Mouse (Mus musculus): ENCODE measurements around the gene Creb3l2. TPM values are rescaled to one million over a fixed set of nuclear protein-coding genes. Genes with fewer than 3 reads are reported as not detected.

Gene Creb3l2
- polyA plus RNA-seq, 1 experiment from 2014 or later, result 33.5 TPM

GRCm38 (mm10) chr6:37291171-37291570, 150.8 kb downstream of the Creb3l2 start:
- no peaks in the 10 kb centered on the region for H3K36me3 ChIP-seq
- no peak overlapping the region for H3K4me3 ChIP-seq
- H3K9me3 ChIP-seq, result no peaks in the 10 kb centered on the region
- 0 out of 2 replicates have a peak overlapping the region, but pooled peaks have one; percentile 16 for H3K27ac ChIP-seq
- peaks cover 6% of the 10 kb centered on the region; the same call in 1 of the 2 replicates for H3K4me1 ChIP-seq
- WGBS, result 95% methylated on average over 1 of the region's 1 CpGs
- no peak for DNase-seq (ENCODE audit: low spot score)
- H3K27me3 ChIP-seq (ENCODE audit: insufficient read depth, poor library complexity, severe bottlenecking), result no peaks in the 10 kb centered on the region; the same call in 1 of the 2 replicates

GRCm38 (mm10) chr6:37290691-37291090, 151.3 kb downstream of the Creb3l2 start:
- DNase-seq (ENCODE audit: low spot score), result no peak
- H3K27ac ChIP-seq, result no peak overlapping the region
- no peaks in the 10 kb centered on the region for H3K36me3 ChIP-seq
- no peaks in the 10 kb centered on the region for H3K9me3 ChIP-seq
- H3K4me3 ChIP-seq, result no peak overlapping the region
- no peaks in the 10 kb centered on the region for H3K27me3 ChIP-seq (ENCODE audit: insufficient read depth, poor library complexity, severe bottlenecking)
- WGBS, result 95% methylated on average over 3 of the region's 3 CpGs
- H3K4me1 ChIP-seq, result peaks cover 6% of the 10 kb centered on the region; the same call in 1 of the 2 replicates

DNA sequence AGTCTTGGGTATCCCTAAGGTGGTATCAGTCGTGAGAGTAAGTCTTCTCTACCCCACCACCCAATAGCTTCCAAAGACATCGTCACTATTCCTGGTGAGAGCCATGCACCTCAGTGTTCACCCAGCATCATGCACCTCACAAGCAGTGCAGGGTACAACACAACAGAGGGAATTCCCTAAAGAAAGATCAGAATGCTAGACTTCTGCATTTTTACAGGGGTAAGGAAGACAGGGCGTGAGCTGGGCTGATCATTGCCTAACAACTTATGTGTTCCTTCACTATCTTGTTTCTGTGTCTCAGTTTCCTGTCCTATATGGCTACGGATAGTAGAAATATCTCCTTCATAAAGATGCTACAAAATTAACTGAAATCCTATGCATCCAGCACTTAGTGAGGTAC, 155.8 kb downstream of the Creb3l2 start:
- no peak overlapping the region for H3K4me3 ChIP-seq
- H3K27ac ChIP-seq, result no peak overlapping the region
- H3K27me3 ChIP-seq (ENCODE audit: insufficient read depth, poor library complexity, severe bottlenecking), result no peaks in the 10 kb centered on the region
- 83% methylated on average over 4 of the region's 4 CpGs for WGBS
- DNase-seq (ENCODE audit: low spot score), result no peak
- no peaks in the 10 kb centered on the region for H3K9me3 ChIP-seq
- no peaks in the 10 kb centered on the region for H3K36me3 ChIP-seq
- peaks cover 29% of the 10 kb centered on the region for H3K4me1 ChIP-seq

DNA sequence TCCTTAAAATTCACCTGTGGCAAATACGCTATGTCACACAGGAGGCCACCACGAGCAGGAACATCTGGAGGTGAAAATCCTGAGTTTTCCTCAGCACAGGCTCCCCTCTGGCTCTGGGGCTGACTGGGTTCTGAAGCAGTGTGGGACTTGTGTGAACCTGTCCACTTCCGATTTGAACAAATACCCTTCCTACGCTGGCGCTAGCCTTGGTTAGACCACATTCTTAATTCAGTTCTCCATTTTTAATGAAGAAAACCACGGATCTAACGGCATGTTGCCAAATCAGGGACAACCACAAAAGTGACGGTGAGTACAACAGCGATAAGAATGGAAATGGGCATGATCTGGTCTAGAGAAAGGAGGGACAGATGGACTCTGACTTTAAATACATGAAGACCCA, 157.1 kb downstream of the Creb3l2 start:
- no peak overlapping the region for H3K4me3 ChIP-seq
- DNase-seq (ENCODE audit: low spot score), result no peak
- peaks cover 29% of the 10 kb centered on the region for H3K4me1 ChIP-seq
- H3K27me3 ChIP-seq (ENCODE audit: insufficient read depth, poor library complexity, severe bottlenecking), result no peaks in the 10 kb centered on the region
- no peaks in the 10 kb centered on the region for H3K36me3 ChIP-seq
- 91% methylated on average over 9 of the region's 9 CpGs for WGBS
- no peak overlapping the region for H3K27ac ChIP-seq
- no peaks in the 10 kb centered on the region for H3K9me3 ChIP-seq

DNA sequence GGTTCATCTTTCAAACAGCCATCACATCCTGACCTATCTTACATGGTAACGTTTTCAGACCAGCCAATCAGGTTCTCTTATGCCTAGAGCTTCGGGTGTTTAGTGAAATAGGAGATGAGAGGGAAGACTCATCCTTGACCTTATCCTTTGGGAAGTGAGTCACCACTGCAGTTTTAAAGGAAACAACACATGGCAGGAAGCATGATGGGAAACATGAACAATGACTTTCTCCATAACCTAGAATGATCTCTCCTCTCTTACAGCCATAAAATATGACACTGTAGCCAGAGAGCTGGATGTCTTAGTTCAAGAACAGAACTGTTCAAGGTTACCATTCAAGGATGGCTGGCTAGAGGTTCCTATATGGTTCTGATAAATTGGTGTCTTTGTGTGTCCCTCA, 158.6 kb downstream of the Creb3l2 start:
- no peak for DNase-seq (ENCODE audit: low spot score)
- Histone ChIP-seq H3K9me3 (no peaks in the 10 kb centered on the region), H3K27me3 (ENCODE audit: insufficient read depth, poor library complexity, severe bottlenecking) (no peaks in the 10 kb centered on the region), H3K4me3 (no peak overlapping the region), H3K36me3 (no peaks in the 10 kb centered on the region), H3K4me1 (peaks cover 26% of the 10 kb centered on the region), H3K27ac (0 out of 2 replicates have a peak overlapping the region, but pooled peaks have one; percentile 57)
- 48% methylated on average over 2 of the region's 2 CpGs for WGBS

DNA sequence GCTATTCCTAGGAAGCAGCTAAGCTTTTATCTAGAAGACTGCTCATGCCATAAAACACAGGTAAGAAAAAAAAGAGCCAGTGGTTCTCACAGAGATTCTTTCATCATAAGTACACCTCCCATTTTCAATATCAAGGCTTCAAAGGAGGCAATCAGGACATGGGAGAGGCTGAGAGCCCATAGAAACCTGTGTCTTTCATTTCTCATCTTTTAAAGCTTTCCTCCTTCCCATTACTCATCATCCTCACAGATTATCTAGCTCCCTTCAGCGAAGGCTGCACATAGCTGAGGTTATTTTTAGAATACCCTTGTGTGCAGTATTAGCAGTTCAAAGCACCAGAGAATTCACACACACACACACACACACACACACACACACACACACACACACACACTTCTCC, 159.3 kb downstream of the Creb3l2 start:
- Histone ChIP-seq H3K4me1 (peaks cover 26% of the 10 kb centered on the region), H3K36me3 (no peaks in the 10 kb centered on the region), H3K4me3 (no peak overlapping the region), H3K9me3 (no peaks in the 10 kb centered on the region), H3K27me3 (ENCODE audit: insufficient read depth, poor library complexity, severe bottlenecking) (no peaks in the 10 kb centered on the region), H3K27ac (peak overlapping the region; percentile 57; the same call in 1 of the 2 replicates)
- DNase-seq (ENCODE audit: low spot score), result no peak
- WGBS, result 14% methylated on average over 1 of the region's 1 CpGs

Other genes with a start within 250 kb of the Creb3l2 start
- gene Dgki, start 142.0 kb downstream of the Creb3l2 start, polyA plus RNA-seq (2016; fragmentation: Nextera tagmentation; extraction: Ambion mirVana), result 0.68 and 0.85 TPM in 2 replicates
- gene Akr1d1, start 88.0 kb upstream of the Creb3l2 start, polyA plus RNA-seq (2016; fragmentation: Nextera tagmentation; extraction: Ambion mirVana), result not detected in 2 replicates